Mouse (Mus musculus): ENCODE measurements around the gene Cyp11a1.

GRCm38 (mm10) chr9:57963249-57963997 is 42.8 kb upstream of the Cyp11a1 start:
- no peak for TF ChIP-seq CTCF (IDR thresholded peaks at IDR 0.05; ENCODE audit: insufficient read depth, low read length)
- no peak for TF ChIP-seq POLR2A (IDR thresholded peaks at IDR 0.05; ENCODE audit: borderline replicate concordance, extremely low read depth, low read depth, low read length)

Measured in lung, adult 2 months (tissue).